Mouse (Mus musculus) adrenal gland, postnatal 14 days (tissue): ENCODE measurements around the gene Ubl5. TPM values are rescaled to one million over a fixed set of nuclear protein-coding genes. Genes with fewer than 3 reads are reported as not detected.
"Not testable (repeated sequence)": the region's sequence is repeated elsewhere in the genome, so short reads cannot be mapped to it uniquely, and the experiment has no call there.

Source experiments
- DNase-seq: peaks from one replicate; pipeline ENCODE4 v3.0.0; 2021; ENCODE audit warnings: mixed read lengths
- long read RNA-seq, 2 experiments: library from polyadenylated mRNA; stranded (forward); transcript quantifications; one replicate each; pipeline ENCODE4 v2.0.0; 2021
- total RNA-seq: library from RNA; stranded (reverse); gene quantifications from 2 replicates; pipeline ENCODE4 v1.2.3, GENCODE M21; 2021

Gene Ubl5
- 308 TPM in 2 replicates for total RNA-seq
- long read RNA-seq, experiment 1, transcript Ubl5-201 (5 exons, 2,114 nt) = major isoform, 160 of 181 reads
- long read RNA-seq, experiment 1, partial matches to known transcripts = 2 of 181 reads
- long read RNA-seq, experiment 1, other reads (novel, unspliced or antisense) = 11 of 181 reads
- long read RNA-seq, experiment 2, transcript Ubl5-201 (5 exons, 2,114 nt) = major isoform, 169 of 184 reads
- long read RNA-seq, experiment 2, partial matches to known transcripts = 5 of 184 reads
- long read RNA-seq, experiment 2, other reads (novel, unspliced or antisense) = 3 of 184 reads

GRCm38 (mm10) chr9:20642101-20642895 is at the start of gene Ubl5:
Ubl5 (plus strand) TSS chr9:20642878.
- peak; percentile 92 for DNase-seq

DNA sequence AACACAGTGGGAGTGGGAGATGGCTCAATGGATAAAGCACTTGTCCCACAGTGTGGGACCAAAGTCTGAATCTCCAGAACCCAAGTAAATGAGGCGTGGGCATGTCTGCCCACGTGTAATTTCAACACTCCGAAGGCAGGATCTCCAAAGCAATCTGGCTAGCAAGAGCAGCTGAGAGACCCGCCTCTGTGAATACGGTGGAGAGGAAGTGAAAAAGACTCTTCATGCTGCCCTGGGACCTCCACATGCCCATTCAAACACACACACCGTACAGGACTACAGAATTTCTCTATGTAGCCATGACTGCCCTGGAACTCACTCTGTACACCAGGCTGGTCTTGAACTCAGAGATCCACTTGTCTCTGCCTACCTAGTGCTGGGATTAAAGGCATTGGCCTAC is 41.4 kb upstream of the Ubl5 start:
- DNase-seq = no peak

- no peak for DNase-seq
These were observed 36.4 kb upstream of the Ubl5 start for GRCm38 (mm10) chr9:20606269-20606668.

DNA sequence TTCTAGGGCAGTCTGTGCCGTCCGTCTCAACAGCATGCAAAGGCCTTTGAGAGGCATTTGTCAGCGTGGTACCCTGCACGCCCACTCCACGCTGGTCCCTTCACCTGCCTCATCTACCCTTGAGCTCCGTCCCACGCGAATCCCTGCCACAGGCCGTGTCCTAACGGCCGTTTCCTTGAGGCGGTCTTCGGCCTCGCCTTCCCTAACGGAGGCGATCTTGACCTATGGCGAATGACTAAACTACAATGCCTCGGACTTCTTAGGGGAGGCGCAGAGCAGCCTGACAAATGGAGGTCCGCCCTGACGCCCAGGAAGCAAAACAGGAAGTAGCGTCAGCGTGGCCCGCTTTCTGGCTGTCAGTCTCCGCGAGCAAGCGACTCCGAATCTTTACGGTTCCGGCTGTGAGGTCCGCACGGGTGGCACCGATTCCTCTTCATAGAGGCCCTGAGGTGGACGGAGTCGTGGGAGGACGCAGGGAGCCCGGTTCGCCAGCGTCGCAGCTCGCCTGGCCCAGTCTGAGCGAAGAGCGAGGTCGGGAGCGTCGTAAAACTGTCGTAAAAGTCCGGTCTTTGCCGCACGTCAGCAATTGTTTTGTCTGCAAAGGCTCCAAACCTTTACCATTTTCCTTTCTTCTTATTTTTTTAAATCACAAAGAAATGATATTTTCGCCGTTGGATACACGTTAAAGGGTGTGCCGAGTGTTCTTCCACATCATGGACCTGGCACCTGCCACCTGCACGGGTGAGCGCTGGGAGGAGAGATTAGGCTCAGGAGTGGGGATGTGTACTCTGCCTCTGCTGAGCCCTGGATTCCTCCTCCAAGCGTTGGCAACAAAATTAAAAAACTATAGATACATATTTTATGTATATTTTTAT is 35.3 kb upstream of the Ubl5 start:
- DNase-seq = peak; percentile 89

- no peak for DNase-seq
These were observed 32.7 kb upstream of the Ubl5 start for GRCm38 (mm10) chr9:20609831-20610464.

DNA sequence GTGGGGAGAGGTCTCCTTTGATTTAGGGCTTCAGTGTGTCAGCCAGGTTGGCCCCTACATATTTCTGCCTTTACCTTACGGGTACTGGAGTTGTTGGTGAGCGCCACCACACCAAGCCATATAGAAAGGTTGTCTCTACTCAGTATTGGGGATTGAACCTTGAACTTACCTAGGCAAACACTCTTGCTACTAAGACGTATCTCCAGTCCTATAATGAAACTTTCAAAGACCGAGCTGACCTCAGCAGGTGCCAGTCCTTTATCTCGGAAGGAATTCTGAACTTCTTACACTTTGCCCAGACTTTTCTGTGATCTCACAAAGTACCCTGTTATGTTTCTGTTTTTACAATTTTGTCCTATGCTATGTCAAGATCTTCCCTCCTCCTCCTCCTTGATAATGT is 30.7 kb upstream of the Ubl5 start:
- no peak for DNase-seq

DNA sequence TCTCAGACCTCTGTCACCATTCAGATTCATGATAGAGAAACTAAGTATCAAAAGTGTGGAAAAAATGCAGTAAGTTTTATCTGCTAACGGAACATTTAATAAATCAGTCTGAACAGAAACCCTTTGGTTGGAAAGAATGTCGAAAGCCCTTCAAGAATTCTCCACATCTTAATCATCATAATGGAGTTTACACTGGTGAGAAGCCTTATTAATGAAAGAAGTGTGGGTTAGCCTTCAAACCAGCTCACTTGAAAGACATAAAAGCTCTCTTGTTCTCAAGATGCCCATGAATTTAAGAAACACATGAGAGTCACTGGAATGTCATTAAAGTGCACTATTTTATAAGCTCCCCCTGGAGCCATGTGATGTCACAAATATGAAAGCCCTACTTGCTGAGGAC is 26.0 kb upstream of the Ubl5 start:
- no peak for DNase-seq

GRCm38 (mm10) chr9:20631332-20631731 is 11.3 kb upstream of the Ubl5 start:
- DNase-seq = no peak

GRCm38 (mm10) chr9:20635676-20636075 is 7.0 kb upstream of the Ubl5 start:
- DNase-seq = not testable (repeated sequence)

- DNase-seq = no peak
These were observed 6.4 kb upstream of the Ubl5 start for GRCm38 (mm10) chr9:20636256-20636655.

DNA sequence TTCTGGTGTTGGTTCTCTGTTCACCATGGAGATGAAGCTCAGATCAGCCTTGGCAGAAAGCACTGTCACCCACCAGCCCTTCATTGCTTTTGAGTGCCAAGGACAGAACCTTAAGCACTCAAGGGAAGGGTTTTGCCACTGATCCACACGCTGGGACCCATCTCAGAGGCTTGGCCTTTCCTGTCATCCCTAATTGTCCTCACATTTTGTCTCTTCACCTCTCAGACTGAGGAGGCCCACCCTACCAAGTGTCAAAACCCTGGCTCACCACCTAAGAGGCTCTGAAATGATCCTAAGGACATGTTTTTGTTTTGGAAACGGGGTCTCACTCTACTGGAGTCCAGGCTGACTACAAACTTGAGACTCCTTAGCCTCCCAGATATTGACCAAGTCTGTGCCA is 5.9 kb upstream of the Ubl5 start:
- DNase-seq = no peak

- DNase-seq = no peak
These were observed 4.1 kb upstream of the Ubl5 start for GRCm38 (mm10) chr9:20638552-20638951.

DNA sequence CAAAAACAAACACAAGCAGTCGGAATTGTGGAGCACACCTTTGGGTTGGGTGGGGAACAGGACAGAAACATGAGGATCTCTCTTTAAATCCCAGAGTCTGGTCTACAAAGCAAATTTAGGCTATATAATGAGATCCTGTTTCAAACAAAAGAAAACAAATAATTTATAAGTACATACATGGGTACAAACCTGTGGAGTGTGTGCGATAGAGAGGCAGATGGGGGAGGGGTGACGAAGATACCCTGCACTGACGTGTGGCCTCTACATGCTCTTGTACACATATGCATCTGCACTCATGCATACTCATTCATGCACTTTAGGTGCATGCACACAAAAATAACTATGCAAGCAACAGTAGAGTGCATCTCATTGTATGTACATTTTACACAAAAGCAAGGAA is 3.2 kb upstream of the Ubl5 start:
- no peak for DNase-seq

- no peak for DNase-seq
These were observed 1.2 kb upstream of the Ubl5 start for GRCm38 (mm10) chr9:20641501-20641900.

- peak; percentile 94 for DNase-seq
These were observed 303 bp downstream of the Ubl5 start for GRCm38 (mm10) chr9:20642896-20643466.

DNA sequence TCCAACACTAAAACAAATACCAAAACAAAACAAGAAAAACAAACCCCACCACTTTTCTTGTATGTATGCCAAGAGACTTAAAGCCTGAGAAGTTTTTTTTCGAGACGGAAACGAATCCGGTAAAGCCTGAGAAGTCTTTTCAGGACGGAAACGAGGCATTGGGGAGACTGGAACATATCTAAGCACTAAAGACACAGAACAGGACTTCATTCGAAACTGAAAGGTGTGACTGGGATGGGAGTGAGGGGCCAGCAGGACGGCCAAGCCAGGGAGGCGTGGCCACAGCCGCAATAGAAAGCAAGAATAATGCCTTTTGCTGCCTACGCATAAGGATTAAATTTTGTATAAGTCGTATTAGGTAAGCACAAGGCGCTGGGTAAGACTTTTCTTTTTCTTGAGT is 1.1 kb downstream of the Ubl5 start:
- DNase-seq = peak; percentile 19

DNA sequence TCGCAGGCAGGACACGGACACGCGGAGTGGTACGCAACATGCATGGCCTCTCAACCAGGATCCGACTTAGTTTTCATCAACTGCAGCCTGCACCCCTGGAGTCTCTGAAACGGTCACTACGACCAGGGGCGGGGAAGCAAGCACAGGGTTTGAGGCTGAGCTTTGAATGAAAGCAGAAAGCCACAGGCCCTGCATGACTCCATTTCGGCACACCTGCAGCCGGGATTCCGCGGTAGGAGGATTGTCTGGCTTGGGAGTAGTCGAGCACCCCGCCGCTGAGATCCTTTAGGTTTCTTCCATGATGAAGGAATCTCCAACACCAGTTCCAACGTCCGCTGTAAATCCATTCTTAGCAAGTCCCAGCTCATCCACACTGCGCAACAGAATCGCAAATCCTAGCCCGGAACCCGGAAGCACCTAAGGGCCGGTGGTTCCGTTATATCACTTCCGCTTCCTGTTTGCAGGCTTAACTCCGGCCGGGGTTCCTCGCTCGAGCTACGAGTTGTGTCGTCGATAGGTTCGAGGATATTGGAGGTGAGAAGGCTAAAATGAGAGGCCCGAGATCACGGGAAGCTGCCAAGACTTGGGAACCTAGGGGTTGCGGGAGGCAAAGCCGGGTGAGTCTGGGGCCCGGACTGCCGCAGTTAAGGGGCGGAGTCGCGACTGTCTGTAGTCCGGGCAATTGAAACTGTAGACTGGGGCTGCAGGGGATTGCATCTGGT is 1.8 kb downstream of the Ubl5 start, which contains the start of gene Fbxl12:
TSS of gene Fbxl12 (minus strand) at position 408 of the 722 bp plus-strand sequence.
- DNase-seq = peak; percentile 88

DNA sequence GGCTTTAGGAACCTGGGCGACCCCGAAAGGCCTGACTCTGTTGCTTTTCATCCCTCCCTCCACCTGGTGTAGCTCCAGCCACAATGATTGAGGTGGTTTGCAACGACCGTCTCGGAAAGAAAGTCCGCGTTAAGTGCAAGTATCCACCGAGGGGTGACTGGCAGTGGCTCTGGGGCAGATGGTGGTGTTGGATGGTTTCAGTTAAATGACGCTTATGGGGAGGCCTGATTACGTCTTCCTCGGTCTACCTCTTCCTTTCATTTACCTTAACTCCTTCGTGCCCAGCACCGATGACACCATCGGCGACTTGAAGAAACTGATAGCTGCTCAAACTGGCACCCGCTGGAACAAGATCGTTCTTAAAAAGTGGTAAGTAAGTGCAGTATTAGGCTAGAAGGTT is 2.4 kb downstream of the Ubl5 start:
- DNase-seq = peak; percentile 32

GRCm38 (mm10) chr9:20651602-20652259 is 9.1 kb downstream of the Ubl5 start, which contains the start of gene Pin1:
Pin1 (plus strand) TSS chr9:20652095.
- peak; percentile 98 for DNase-seq

- DNase-seq = no peak
These were observed 9.6 kb downstream of the Ubl5 start for GRCm38 (mm10) chr9:20652260-20652658.
